Mouse (Mus musculus): Measurements from ENCODE around the gene Asb6.

GRCm38 (mm10) chr2:30795889-30796275 is 34.3 kb downstream of the Asb6 start:
- no peak for TF ChIP-seq CTCF (conservative IDR thresholded peaks at IDR 0.05; ENCODE audit: low read length)
- no peak for TF ChIP-seq NANOG (IDR thresholded peaks at IDR 0.05; ENCODE audit: borderline replicate concordance, low read length)
- TF ChIP-seq POU5F1 (IDR thresholded peaks at IDR 0.05; ENCODE audit: borderline replicate concordance, low read length) = no peak
